Mouse (Mus musculus) c-Kit-negative CD71-positive TER-119-positive erythroid progenitor cells, embryonic 14.5 days (primary cell): ENCODE results near the gene Senp8.
A peak's percentile ranks its signal among the peaks of the same experiment; 100 is the strongest.
"Not testable (repeated sequence)": the region's sequence is repeated elsewhere in the genome, so short reads cannot be mapped to it uniquely, and the experiment has no call there.

Experiments
- DNase-seq: peaks from one replicate; pipeline ENCODE4 v3.0.0-alpha.2; 2013; ENCODE audit warnings: low read depth, low spot score

The Senp8 gene

GRCm38 (mm10) chr9:59750267-59751065 is at the start of gene Senp8, which contains the start of gene Myo9a:
Senp8 (minus strand) TSS chr9:59750710.
Myo9a (plus strand) TSS chr9:59750896.
- DNase-seq: peak; percentile 97

DNA sequence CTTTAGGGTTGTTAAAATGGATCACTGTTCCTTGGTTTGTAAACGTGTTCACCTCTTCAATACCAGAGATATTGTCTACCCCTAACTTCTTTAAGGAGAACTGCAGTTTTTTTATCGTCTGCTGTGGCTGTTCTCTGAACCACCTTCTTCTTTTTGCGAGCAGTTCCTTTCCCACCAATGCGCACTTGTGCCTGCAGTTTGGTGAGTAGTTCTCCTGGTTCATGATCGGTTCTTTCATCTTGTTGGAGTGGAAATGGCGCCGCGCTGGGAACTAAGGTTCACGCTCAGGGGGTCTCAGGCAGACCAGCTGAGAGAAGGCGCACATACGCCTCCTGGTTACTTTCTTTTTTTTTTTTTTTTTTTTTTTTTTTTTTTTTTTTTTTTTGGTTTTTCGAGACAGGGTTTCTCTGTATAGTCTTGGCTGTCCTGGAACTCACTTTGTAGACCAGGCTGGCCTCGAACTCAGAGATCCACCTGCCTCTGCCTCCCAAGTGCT is 16.5 kb upstream of the Senp8 start:
- DNase-seq: not testable (repeated sequence)

- DNase-seq: no peak
Observed at GRCm38 (mm10) chr9:59760515-59760914, 10.0 kb upstream of the Senp8 start.

DNA sequence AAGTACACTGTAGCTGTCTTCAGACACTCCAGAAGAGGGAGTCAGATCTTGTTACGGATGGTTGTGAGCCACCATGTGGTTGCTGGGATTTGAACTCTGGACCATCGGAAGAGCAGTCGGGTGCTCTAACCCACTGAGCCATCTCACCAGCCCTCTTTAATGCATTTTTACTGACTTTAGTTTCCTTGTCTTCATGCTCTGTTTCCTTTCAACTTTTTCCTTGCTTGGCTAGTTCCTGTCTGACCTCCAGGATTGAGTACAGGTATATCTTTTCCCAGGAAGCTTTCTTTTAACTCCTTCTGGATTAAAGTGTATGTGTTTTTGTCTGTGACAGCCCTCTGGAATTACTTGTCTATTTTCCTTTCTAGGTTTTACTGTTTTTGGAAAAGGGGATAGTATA is 6.5 kb upstream of the Senp8 start:
- DNase-seq: not testable (repeated sequence)

DNA sequence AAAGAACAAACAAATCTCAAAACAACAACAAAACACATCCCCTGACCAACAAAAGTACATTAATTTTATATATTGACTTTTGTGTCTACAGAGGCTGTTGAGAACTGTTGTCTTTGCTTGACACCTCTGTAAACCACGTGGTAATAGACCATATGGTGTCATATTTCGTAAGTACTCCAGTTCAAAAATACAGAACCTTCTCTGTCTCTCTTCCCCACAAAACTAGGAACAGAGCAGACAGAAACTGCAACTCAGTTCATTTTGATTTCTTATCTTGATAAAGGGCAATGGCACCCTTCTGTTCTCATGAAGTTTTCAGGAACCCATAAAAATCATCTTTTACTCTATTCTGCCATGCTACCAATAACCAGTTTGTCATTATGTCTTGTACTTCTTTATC is 4.7 kb upstream of the Senp8 start:
- no peak for DNase-seq

DNA sequence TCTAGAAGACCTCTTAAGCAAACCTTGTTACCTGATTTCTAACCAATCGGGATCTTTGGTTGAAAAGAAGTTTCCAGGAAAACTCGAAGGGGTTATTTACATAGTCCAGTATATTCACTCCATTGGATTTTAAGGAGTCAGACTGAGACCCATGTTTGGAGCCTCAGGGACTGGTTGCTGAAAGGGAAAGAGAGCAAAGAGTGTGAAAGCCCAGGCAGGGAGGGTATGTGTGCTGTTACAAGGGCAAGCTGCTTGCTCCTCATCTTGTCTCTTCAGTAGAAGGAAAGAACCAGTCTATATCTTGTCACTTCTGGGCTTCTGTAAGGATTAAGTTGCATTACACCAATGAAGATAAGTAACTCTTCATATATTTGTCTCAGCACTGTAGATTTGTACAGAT is 1.5 kb upstream of the Senp8 start:
- DNase-seq: no peak

GRCm38 (mm10) chr9:59751066-59751581 is 614 bp upstream of the Senp8 start:
- DNase-seq: peak; percentile 76

DNA sequence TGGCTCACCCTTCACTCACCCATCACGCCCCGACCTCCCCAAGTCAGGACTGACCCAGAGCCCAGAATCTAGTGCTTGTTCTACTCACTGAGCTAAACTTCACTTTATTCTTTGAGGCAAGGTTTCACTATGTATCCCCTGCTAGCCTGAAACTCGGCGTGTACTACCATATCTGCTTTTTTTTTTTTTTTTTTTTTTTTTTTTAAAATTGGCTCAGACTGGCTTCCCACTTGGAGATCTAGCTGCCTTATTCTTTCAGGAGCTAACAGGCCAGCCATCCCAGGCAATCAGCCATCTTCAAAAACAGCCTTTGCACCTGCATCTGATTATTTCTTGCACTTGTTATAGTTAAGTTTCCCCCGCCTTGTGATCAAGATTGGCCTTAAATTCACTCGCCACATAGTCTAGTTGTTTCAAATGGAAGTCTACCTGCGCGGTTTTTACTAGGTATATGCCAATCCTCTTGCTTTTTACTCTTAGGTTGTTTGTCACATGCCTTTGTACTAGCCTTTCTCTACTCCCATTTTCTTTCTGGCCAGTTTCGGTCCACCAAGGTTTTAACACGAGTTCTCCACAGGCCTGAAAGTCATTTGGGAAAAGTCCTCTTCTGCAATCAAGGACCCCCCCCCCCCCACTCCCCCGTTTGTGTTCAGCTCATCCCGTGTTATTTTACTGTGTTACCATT is 787 bp downstream of the Senp8 start:
- DNase-seq: no peak

DNA sequence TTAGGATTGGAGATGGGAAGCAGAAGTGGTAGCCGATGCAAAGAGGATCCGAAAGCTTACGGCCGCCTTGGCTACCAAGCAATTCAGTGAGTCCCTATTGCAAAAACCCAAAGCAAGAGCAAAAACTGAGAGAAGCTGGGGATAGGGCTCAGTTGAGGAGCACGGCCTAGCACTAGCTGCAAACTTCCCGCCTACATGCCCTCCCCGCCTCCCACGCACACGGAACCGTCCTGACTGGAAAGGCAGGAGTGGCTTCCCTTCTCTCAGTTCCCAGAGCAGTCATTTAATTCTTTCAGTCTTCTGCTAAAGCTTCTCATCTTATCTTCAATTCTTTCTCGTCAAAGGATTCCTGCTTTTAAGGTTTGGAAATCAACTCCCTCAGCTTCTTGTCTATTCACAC is 1.5 kb downstream of the Senp8 start:
- DNase-seq: no peak

DNA sequence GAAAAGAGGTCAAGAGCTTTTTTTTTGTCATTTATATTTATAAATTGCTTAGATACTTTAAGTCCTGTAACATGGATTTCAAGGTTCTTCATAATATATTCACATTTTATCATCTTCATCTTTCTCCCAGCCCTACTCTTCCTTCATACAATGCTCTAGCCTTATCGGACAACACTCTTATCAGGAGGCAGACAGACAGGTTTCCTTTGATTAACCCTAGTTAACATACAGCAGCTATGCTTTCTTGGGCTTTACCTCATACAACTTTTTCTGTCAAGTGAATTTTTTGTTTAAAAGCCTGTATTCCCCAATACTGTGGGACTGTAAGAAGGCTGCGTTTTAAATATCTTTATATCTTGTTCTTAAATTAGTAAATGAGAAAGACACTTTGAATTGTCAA is 2.1 kb downstream of the Senp8 start:
- no peak for DNase-seq

GRCm38 (mm10) chr9:59743903-59744302 is 6.6 kb downstream of the Senp8 start:
- DNase-seq: no peak

- no peak for DNase-seq
Observed at GRCm38 (mm10) chr9:59740593-59740992, 9.9 kb downstream of the Senp8 start.

DNA sequence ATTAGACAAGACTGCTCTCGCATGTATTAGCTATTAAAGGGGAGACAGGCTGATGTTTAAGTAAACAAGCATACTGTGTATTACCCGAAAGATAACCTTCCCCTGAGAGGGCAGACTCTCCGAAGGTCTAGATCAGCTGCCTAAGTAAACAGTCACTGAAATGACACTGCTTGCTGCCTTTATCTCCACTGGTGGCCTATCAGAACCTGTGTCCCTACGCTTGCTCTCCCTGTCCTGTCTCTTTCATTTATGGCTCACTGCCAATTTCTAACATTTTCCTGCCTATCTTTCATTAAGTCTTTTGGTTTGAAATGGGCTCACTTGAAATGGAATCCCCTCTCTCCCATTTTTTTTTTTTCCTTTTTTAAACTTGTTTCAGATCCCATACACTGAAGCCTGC is 15.1 kb downstream of the Senp8 start:
- DNase-seq: no peak

DNA sequence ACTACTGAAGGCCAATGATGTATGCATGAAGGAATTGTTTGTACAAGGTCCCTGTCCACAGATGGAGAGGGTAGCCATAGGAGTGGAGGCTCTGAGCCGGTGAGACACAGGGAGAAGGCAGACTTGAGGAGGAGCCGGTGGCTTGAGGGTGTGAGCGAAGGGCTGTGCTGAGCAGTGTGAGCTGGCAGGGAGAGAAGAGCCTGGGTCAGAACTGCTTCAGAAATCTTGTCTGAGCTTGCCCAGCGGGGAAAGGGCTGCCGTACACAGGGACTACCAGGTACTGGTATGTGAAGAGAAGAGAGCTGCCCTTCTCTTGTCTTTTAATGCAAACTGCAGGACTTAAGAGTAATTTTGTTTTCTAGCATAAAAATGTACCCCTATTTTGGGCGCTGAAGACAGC is 17.4 kb downstream of the Senp8 start:
- no peak for DNase-seq

- no peak for DNase-seq
Observed at GRCm38 (mm10) chr9:59731136-59731535, 19.4 kb downstream of the Senp8 start.

- DNase-seq: no peak
Observed at GRCm38 (mm10) chr9:59727569-59728286, 22.8 kb downstream of the Senp8 start.

DNA sequence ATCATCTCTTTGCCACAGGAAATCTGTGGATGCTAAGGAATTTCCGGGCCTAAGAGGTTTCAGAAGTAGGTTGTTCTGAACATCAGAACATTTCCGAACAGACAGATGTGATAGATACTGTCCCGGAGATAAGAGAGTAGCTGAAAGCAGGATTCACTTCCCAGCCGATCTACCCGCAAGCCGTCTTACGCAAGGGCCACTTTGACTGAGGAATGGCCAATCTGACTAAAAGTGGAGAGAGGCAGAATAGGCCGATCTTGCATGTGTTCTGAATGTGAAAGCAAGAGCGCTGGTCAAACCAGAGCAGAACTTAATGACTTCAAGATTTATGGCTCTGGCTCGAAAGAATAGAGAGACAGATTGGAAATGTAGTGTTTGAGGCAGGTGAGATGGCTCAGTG is 25.0 kb downstream of the Senp8 start:
- DNase-seq: no peak

- DNase-seq: no peak
Observed at GRCm38 (mm10) chr9:59723791-59724442, 26.6 kb downstream of the Senp8 start.

- peak; percentile 57 for DNase-seq
Observed at GRCm38 (mm10) chr9:59723096-59723657, 27.3 kb downstream of the Senp8 start.

GRCm38 (mm10) chr9:59721144-59721543 is 29.4 kb downstream of the Senp8 start:
- DNase-seq: no peak

DNA sequence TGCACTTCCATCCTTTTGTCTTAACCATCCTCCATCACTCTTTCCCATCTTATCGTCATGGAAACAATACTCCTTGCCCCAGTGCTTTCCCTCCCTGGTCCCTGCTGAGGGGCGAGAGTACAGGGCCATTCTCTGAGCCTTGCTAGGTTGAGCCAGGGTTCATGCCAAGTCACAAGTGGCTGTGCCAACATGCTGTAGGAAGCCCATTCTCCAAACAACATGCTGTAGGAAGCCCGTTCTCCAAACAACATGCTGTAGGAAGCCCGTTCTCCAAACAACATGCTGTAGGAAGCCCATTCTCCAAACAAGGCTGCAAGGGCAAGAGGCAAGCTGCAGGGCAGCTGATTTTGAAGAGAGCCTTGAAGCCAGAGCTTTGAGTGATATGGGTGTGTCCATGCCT is 32.3 kb downstream of the Senp8 start:
- no peak for DNase-seq
